Mouse (Mus musculus) macrophage (primary cell): ENCODE measurements around the gene Bcl2l1. TPM values are rescaled to one million over a fixed set of nuclear protein-coding genes. Genes with fewer than 3 reads are reported as not detected.

ENCODE experiments used
- H3K27ac ChIP-seq: fragments of 350-480 bp; formaldehyde crosslinking; 2 replicates; pipeline ENCODE4 v1.9.0; 2021
- H3K36me3 ChIP-seq: fragments of 350-480 bp; formaldehyde crosslinking; 2 replicates; pipeline ENCODE4 v1.9.0; 2021; ENCODE audit errors: inconsistent target
- H3K4me3 ChIP-seq: fragments of 350-480 bp; formaldehyde crosslinking; 2 replicates; pipeline ENCODE4 v1.9.0; 2021; ENCODE audit errors: inconsistent target
- H3K79me2 ChIP-seq: fragments of 350-480 bp; formaldehyde crosslinking; 2 replicates; pipeline ENCODE4 v1.9.0; 2021; ENCODE audit errors: inconsistent target
- WGBS: methylation state at CpG from one replicate; pipeline ENCODE4 v1.1.7; 2026; ENCODE audit warnings: inconsistent platforms; ENCODE audit not compliant: missing documents; 5-methylcytosine and 5-hydroxymethylcytosine counted together
- polyA plus RNA-seq: library from polyadenylated mRNA; stranded (reverse); fragments of 250-400 nt; gene quantifications from 3 replicates; pipeline ENCODE4 v1.2.4, GENCODE M21; 2018; ENCODE audit warnings: inconsistent platforms

Gene Bcl2l1
- polyA plus RNA-seq, 1 experiment from 2014 or later: 48.4 TPM

- Histone ChIP-seq H3K4me3 (no peak overlapping the region), H3K79me2 (no peaks in the 10 kb centered on the region), H3K36me3 (no peaks in the 10 kb centered on the region), H3K27ac (no peak overlapping the region)
- WGBS: 65% methylated on average over 6 of the region's 6 CpGs
Observed at GRCm38 (mm10) chr2:152763310-152763709, 68.2 kb downstream of the Bcl2l1 start.

GRCm38 (mm10) chr2:152758351-152758750, 73.2 kb downstream of the Bcl2l1 start:
- no peak overlapping the region for H3K27ac ChIP-seq
- no peaks in the 10 kb centered on the region for H3K79me2 ChIP-seq
- H3K4me3 ChIP-seq: no peak overlapping the region
- 49% methylated on average over 3 of the region's 4 CpGs for WGBS
- H3K36me3 ChIP-seq: no peaks in the 10 kb centered on the region

DNA sequence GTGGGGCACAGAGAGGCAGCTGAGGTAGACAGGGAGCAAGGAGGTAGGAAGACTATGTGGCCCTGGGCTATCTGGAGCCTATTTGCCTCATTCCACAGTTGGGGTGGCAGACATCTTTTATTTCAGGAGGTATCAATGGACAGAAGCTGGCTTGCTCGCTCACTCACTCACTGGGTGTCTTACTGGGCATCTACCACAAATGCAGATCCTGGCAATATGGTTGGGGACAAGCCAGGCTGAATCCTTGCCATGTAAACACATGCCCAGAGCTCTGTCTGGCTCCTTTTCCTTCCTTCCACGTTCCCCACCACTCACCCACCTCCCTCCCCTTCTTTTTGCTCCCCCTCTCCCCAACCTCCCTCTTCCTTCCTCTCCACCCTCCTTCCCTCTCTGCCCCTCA, 74.0 kb downstream of the Bcl2l1 start:
- Histone ChIP-seq H3K4me3 (no peak overlapping the region), H3K79me2 (no peaks in the 10 kb centered on the region)
- 83% methylated on average over 2 of the region's 2 CpGs for WGBS

DNA sequence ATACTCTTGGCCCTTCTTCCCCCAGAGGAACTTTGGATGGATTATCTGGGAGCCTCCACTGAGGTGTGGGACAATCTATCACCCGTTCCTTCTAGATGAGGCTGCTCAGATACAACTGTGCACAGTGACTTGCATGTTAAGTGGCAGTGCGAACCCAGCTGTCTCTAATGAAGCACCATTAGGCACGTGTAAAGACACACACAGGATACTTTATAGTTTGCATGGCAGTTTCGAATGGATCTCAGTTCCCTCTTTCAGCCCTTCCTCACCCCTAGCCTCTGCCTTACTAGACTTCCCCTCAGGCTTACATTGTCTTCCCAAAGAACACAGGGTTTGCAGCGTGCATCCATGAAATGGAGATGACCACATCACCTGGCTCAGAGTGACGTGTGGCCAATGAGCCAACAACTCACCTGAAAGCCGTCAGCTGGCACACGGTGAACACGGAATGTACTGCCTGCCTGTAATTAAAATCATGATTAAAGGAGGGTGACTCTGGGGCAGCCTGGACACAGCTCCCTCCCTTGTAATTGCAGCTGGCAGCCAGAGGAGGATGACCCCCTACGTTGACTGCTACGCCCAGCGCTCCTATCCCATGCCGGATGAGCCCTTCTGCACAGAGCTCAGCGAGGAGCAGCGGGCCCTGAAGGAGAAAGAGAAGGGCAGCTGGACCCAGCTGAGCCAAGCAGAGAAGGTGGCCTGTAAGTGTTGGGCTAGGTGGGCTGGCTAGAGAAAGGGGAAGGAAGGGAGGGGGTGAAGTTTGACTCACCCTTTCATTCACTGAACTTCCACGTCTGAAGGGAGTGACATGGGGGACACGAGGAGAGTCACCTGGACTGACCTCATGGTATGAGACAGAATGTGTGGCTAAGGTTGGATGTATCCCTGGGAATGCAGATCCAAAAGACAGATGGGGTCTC, 74.8 kb downstream of the Bcl2l1 start:
- 44% methylated on average over 17 of the region's 17 CpGs for WGBS
- Histone ChIP-seq H3K4me3 (no peak overlapping the region), H3K27ac (no peak overlapping the region), H3K36me3 (no peaks in the 10 kb centered on the region), H3K79me2 (no peaks in the 10 kb centered on the region)

More for the DNA sequence above, 74.0 kb downstream of the Bcl2l1 start:
- Histone ChIP-seq H3K27ac (no peak overlapping the region), H3K36me3 (no peaks in the 10 kb centered on the region)

- H3K79me2 ChIP-seq: no peaks in the 10 kb centered on the region
- no peak within 1 kb of the TSS for H3K27ac ChIP-seq
- H3K4me3 ChIP-seq: no peak within 1 kb of the TSS
- no peaks in the 10 kb centered on the region for H3K36me3 ChIP-seq
- 36% methylated on average over 30 of the region's 30 CpGs for WGBS
Observed at GRCm38 (mm10) chr2:152753944-152754711, 77.4 kb downstream of the Bcl2l1 start, which contains the start of gene Cox4i2. Gene Cox4i2 (plus strand): TSS chr2:152754173.

DNA sequence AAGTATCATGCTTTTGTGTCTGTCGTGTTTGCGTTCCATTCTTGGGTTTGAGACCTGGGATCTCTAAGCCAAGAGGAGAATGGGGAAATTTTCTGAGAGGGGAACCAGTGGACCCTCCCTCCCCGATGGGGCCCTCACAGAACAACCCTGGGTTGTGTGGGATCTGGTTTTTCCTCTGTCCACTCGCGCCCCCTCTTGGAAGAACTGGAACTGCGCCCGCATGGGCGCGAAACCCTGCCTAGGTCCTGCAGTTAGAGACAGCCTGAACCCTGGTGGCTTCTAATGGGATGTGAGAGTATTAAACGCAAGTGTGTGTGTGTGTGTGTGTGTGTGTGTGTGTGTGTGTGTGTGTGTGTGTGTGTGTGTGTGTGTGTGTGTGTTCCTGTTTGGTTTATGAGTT, 89.1 kb downstream of the Bcl2l1 start:
- Histone ChIP-seq H3K36me3 (no peaks in the 10 kb centered on the region), H3K27ac (peak overlapping the region; percentile 34), H3K79me2 (peaks cover 7% of the 10 kb centered on the region), H3K4me3 (no peak overlapping the region)
- WGBS: 10% methylated on average over 8 of the region's 10 CpGs

DNA sequence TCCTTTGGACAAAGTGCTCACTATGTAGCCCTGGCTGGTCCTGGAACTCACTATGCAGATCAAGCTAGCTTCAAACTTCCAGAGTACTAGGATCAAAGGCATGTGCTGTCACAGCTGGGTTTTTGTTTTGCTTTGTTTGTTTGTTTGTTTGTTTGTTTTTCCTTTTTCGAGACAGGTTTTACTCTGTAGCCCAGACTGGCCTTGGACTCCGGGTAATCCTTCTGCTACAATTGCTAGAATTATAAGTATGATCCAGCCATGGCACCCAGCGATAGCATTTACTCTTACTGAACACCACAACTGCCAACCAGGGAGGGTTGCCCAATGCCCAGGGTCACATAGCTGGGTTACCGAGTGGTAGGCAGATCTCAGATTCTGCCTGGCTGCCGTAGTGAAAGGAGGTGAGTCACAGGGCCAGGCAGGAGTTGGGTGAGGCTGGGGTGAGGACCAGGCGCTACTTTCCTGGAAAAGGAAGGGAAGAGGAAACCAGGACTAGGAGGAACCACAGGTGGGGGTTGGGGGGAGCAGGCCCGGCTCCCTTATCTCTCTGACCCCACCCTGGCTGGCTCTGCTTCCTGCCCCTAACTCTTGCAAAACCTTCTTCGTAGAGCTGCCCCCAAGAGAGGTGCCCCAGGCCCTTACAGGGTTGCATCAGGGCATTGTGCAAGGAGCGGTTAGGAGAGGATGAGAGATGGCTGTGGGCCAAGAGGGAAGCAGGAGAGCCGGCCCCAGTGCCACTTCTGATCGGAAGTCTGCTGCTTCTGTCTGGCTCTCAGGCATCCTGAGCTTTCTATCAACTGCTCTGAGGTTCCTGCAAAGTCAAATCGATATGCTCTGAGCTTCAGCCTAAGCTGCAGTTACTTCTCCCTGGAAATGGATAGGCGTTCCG, 90.1 kb downstream of the Bcl2l1 start:
- Histone ChIP-seq H3K36me3 (no peaks in the 10 kb centered on the region), H3K27ac (peak overlapping the region; percentile 34), H3K4me3 (no peak overlapping the region), H3K79me2 (peaks cover 18% of the 10 kb centered on the region)
- 15% methylated on average over 14 of the region's 14 CpGs for WGBS

DNA sequence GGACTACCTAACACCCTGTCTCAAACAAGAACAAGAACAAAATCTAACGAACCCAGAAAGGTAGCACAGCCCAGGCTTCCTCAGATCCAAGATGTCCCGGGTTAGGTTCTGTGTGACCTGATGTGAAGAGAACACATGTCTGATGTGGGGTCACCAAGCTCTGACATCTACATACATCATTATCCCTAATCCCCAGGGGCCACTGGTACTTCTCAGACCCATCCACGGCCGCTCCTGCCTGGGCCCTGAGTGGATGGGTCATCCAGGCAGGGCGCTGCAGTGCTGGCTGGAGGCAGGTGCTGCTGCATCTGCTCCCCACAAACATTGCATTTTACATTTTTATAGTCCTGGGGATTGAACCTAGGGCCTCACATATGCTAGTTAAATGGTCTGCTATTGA, 91.0 kb downstream of the Bcl2l1 start:
- 78% methylated on average over 4 of the region's 5 CpGs for WGBS
- H3K36me3 ChIP-seq: no peaks in the 10 kb centered on the region
- no peak overlapping the region for H3K4me3 ChIP-seq
- peaks cover 21% of the 10 kb centered on the region for H3K79me2 ChIP-seq
- H3K27ac ChIP-seq: no peak overlapping the region

- no peaks in the 10 kb centered on the region for H3K36me3 ChIP-seq
- no peak overlapping the region for H3K4me3 ChIP-seq
- no peak overlapping the region for H3K27ac ChIP-seq
- H3K79me2 ChIP-seq: peaks cover 21% of the 10 kb centered on the region
- WGBS: 17% methylated on average over 3 of the region's 3 CpGs
Observed at GRCm38 (mm10) chr2:152739842-152740260, 91.7 kb downstream of the Bcl2l1 start.

DNA sequence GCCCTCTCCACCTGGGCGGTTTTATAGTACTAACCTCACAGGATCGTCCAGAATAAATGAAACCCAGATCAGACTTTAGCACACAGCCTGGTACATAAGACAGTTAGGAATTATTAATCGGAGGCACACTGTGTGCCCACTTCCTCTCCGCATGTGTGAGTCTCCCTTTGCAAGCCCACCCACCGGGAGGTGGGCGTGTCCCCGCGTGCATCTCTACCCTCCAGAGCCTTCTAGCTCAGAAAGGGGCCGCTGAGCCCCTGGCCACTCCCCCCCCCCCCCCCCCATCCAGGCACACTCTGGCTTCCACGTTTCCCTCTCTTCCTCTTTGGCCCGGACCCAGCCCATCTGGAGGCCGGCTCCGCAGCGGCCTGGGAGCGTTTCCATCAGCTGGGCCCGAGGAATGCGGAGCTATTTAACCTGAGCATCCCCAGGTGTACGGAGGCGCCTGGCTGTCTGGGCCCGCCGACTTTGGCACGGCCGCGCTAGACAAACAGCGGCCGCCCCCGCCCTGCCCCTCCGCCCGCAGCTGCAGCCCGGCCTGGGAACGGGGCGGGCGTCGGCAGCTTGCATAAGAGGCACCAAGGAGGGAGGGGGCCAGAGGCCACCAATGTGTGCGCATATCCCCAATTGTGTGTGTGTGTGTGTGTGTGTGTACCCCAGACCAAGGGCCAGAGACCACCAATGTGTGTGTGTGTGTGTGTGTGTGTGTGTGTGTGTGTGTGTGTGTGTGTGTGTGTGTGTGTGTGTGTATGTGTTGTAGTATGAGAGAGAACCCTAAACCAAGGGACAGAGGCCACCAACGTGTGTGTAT, 92.3 kb downstream of the Bcl2l1 start:
- Histone ChIP-seq H3K27ac (no peak overlapping the region), H3K79me2 (peaks cover 21% of the 10 kb centered on the region), H3K4me3 (peak overlapping the region; percentile 7; the same call in 1 of the 2 replicates), H3K36me3 (no peaks in the 10 kb centered on the region)
- 8% methylated on average over 26 of the region's 36 CpGs for WGBS

- Histone ChIP-seq H3K36me3 (no peaks in the 10 kb centered on the region), H3K27ac (no peak overlapping the region), H3K79me2 (peaks cover 21% of the 10 kb centered on the region), H3K4me3 (no peak overlapping the region)
- 92% methylated on average over 2 of the region's 2 CpGs for WGBS
Observed at GRCm38 (mm10) chr2:152738341-152738740, 93.2 kb downstream of the Bcl2l1 start.

DNA sequence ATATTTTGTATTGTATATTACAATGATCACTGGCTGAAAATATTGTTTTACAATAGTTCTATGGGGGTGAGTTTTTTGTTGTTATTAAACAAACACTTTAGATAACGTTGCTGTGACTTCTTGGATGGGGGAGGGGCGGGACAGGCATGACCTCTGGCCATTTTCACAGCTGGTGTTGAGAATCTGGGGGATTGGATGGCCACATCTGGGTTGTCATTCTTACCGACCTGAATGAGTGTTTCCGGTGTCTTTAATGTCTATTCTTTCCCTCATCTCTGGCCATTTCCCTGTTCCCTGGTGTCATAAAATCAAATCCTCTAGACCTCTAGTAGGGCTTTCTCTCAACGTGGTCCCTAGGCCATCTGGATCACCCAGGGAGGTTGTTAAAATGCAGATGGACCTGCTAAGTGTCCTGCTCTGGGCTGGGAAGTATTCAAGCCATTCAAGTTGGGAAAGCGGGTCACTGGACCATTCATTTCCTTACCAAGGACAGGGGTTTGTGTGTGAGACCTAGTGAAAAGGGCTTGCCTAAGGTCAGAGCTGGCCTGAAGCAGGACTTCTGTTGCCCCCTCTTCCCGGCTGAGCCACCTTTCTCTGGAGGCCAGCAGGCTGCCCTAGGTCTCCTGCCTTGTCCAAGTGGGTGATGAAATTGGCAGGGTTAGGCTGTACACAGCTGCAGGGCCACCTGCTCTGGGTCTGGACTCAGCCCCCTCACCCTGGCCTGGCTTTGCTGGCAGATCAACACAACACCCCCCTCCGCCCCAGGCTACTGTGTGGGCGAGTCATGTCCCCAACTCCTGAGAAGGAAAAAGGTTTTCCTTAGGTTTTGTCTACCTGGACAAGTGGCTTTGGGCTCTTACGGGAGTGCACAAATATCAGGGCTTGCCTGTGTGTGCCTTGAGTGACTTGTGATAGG, 94.0 kb downstream of the Bcl2l1 start:
- Histone ChIP-seq H3K4me3 (peak overlapping the region; percentile 33), H3K79me2 (peaks cover 21% of the 10 kb centered on the region), H3K27ac (no peak overlapping the region), H3K36me3 (no peaks in the 10 kb centered on the region)
- WGBS: 66% methylated on average over 10 of the region's 10 CpGs

DNA sequence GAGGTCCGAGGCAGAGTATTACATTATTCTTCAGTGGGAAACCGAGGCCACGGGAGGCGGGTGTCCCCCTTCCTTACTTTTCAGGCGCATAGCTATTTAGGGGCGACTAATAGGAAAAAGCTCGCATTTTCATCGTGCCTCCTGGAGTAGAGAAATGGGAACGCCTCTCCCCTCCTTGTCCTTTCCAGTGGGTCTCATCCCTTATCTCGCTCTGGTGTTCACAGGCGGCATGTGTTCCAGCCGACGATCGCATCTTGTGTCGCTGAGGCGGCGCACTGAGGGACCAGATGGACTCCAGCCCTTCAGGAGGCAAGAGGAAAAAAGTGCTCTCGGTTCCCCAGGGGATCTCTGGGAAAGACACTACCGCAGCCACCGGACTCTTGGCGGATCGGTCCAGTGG, 94.8 kb downstream of the Bcl2l1 start:
- 6% methylated on average over 22 of the region's 22 CpGs for WGBS
- Histone ChIP-seq H3K79me2 (peaks cover 21% of the 10 kb centered on the region), H3K4me3 (peak overlapping the region; percentile 33), H3K27ac (no peak overlapping the region), H3K36me3 (no peaks in the 10 kb centered on the region)
